Mouse (Mus musculus): Measurements from ENCODE around the gene Vmp1. TPM values are rescaled to one million over a fixed set of nuclear protein-coding genes. Genes with fewer than 3 reads are reported as not detected.

Vmp1 gene
- polyA plus RNA-seq, 1 experiment, result not detected

GRCm38 (mm10) chr11:86701151-86701550 is 17.5 kb upstream of the Vmp1 start:
- Histone ChIP-seq H3K27ac (ENCODE audit: insufficient read depth, low read depth, low read length) (no peak overlapping the region), H3K4me3 (ENCODE audit: insufficient read depth, low read depth, low read length) (no peak overlapping the region), H3K4me1 (ENCODE audit: control insufficient read depth, insufficient read depth, low read length) (no peaks in the 10 kb centered on the region)
- 87% methylated on average over 4 of the region's 4 CpGs for WGBS
- TF ChIP-seq POLR2A (IDR thresholded peaks at IDR 0.05; ENCODE audit: insufficient read depth, low read depth, low read length), result no peak
- no peak for TF ChIP-seq CTCF (IDR thresholded peaks at IDR 0.05; ENCODE audit: insufficient read depth, low read depth, low read length)

GRCm38 (mm10) chr11:86695461-86695860 is 11.8 kb upstream of the Vmp1 start:
- H3K27ac ChIP-seq (ENCODE audit: insufficient read depth, low read depth, low read length), result no peak overlapping the region
- no peak for TF ChIP-seq POLR2A (IDR thresholded peaks at IDR 0.05; ENCODE audit: insufficient read depth, low read depth, low read length)
- 34% methylated on average over 4 of the region's 4 CpGs for WGBS
- no peaks in the 10 kb centered on the region for H3K4me1 ChIP-seq (ENCODE audit: control insufficient read depth, insufficient read depth, low read length)
- H3K4me3 ChIP-seq (ENCODE audit: insufficient read depth, low read depth, low read length), result no peak overlapping the region

GRCm38 (mm10) chr11:86692546-86692945 is 8.9 kb upstream of the Vmp1 start:
- Histone ChIP-seq H3K27ac (ENCODE audit: insufficient read depth, low read depth, low read length) (no peak overlapping the region), H3K4me3 (ENCODE audit: insufficient read depth, low read depth, low read length) (no peak overlapping the region), H3K4me1 (ENCODE audit: control insufficient read depth, insufficient read depth, low read length) (no peaks in the 10 kb centered on the region)
- WGBS, result 76% methylated on average over 2 of the region's 2 CpGs
- no peak for TF ChIP-seq POLR2A (IDR thresholded peaks at IDR 0.05; ENCODE audit: insufficient read depth, low read depth, low read length)
- TF ChIP-seq CTCF (IDR thresholded peaks at IDR 0.05; ENCODE audit: insufficient read depth, low read depth, low read length), result no peak

- no peak overlapping the region for H3K4me3 ChIP-seq (ENCODE audit: insufficient read depth, low read depth, low read length)
- TF ChIP-seq POLR2A (IDR thresholded peaks at IDR 0.05; ENCODE audit: insufficient read depth, low read depth, low read length), result no peak
- H3K27ac ChIP-seq (ENCODE audit: insufficient read depth, low read depth, low read length), result no peak overlapping the region
- WGBS, result 87% methylated on average over 2 of the region's 2 CpGs
- no peaks in the 10 kb centered on the region for H3K4me1 ChIP-seq (ENCODE audit: control insufficient read depth, insufficient read depth, low read length)
These were observed 8.3 kb upstream of the Vmp1 start for GRCm38 (mm10) chr11:86691956-86692355.

GRCm38 (mm10) chr11:86691482-86691881 is 7.8 kb upstream of the Vmp1 start:
- 89% methylated on average over 3 of the region's 3 CpGs for WGBS
- TF ChIP-seq CTCF (IDR thresholded peaks at IDR 0.05; ENCODE audit: insufficient read depth, low read depth, low read length) (no peak), POLR2A (IDR thresholded peaks at IDR 0.05; ENCODE audit: insufficient read depth, low read depth, low read length) (no peak)
- H3K4me3 ChIP-seq (ENCODE audit: insufficient read depth, low read depth, low read length), result no peak overlapping the region
- no peak overlapping the region for H3K27ac ChIP-seq (ENCODE audit: insufficient read depth, low read depth, low read length)
- no peaks in the 10 kb centered on the region for H3K4me1 ChIP-seq (ENCODE audit: control insufficient read depth, insufficient read depth, low read length)

- Histone ChIP-seq H3K27ac (ENCODE audit: insufficient read depth, low read depth, low read length) (no peak overlapping the region), H3K4me1 (ENCODE audit: control insufficient read depth, insufficient read depth, low read length) (peaks cover under 1% of the 10 kb centered on the region; the same call in 1 of the 2 replicates), H3K4me3 (ENCODE audit: insufficient read depth, low read depth, low read length) (no peak overlapping the region)
- TF ChIP-seq POLR2A (IDR thresholded peaks at IDR 0.05; ENCODE audit: insufficient read depth, low read depth, low read length), result no peak
- TF ChIP-seq CTCF (IDR thresholded peaks at IDR 0.05; ENCODE audit: insufficient read depth, low read depth, low read length), result no peak
- WGBS, result 87% methylated on average over 3 of the region's 3 CpGs
These were observed 6.7 kb upstream of the Vmp1 start for GRCm38 (mm10) chr11:86690383-86690782.

- H3K4me1 ChIP-seq (ENCODE audit: control insufficient read depth, insufficient read depth, low read length), result peaks cover 4% of the 10 kb centered on the region; the same call in 1 of the 2 replicates
- no peak for TF ChIP-seq CTCF (IDR thresholded peaks at IDR 0.05; ENCODE audit: insufficient read depth, low read depth, low read length)
- no peak for TF ChIP-seq POLR2A (IDR thresholded peaks at IDR 0.05; ENCODE audit: insufficient read depth, low read depth, low read length)
- 98% methylated on average over 1 of the region's 1 CpGs for WGBS
- no peak overlapping the region for H3K4me3 ChIP-seq (ENCODE audit: insufficient read depth, low read depth, low read length)
- no peak overlapping the region for H3K27ac ChIP-seq (ENCODE audit: insufficient read depth, low read depth, low read length)
These were observed 1.7 kb upstream of the Vmp1 start for GRCm38 (mm10) chr11:86685366-86685765.

- Histone ChIP-seq H3K27ac (ENCODE audit: insufficient read depth, low read depth, low read length) (peak overlapping the region; percentile 34), H3K4me1 (ENCODE audit: control insufficient read depth, insufficient read depth, low read length) (peaks cover 4% of the 10 kb centered on the region; the same call in 1 of the 2 replicates), H3K4me3 (ENCODE audit: insufficient read depth, low read depth, low read length) (peak overlapping the region; percentile 95)
- no peak for TF ChIP-seq POLR2A (IDR thresholded peaks at IDR 0.05; ENCODE audit: insufficient read depth, low read depth, low read length)
- no peak for TF ChIP-seq CTCF (IDR thresholded peaks at IDR 0.05; ENCODE audit: insufficient read depth, low read depth, low read length)
- 6% methylated on average over 20 of the region's 20 CpGs for whole genome bisulfite sequencing
These were observed 733 bp upstream of the Vmp1 start for GRCm38 (mm10) chr11:86684126-86685012.

- Histone ChIP-seq H3K4me3 (ENCODE audit: insufficient read depth, low read depth, low read length) (peak overlapping the region; percentile 95; the same call in 1 of the 2 replicates), H3K4me1 (ENCODE audit: control insufficient read depth, insufficient read depth, low read length) (peaks cover 4% of the 10 kb centered on the region; the same call in 1 of the 2 replicates), H3K27ac (ENCODE audit: insufficient read depth, low read depth, low read length) (no peak overlapping the region)
- TF ChIP-seq CTCF (IDR thresholded peaks at IDR 0.05; ENCODE audit: insufficient read depth, low read depth, low read length), result no peak
- TF ChIP-seq POLR2A (IDR thresholded peaks at IDR 0.05; ENCODE audit: insufficient read depth, low read depth, low read length), result no peak
- WGBS, result 35% methylated on average over 7 of the region's 7 CpGs
These were observed 775 bp downstream of the Vmp1 start for GRCm38 (mm10) chr11:86682861-86683260.
